Mouse (Mus musculus) ES-E14 (cell line): ENCODE data around the gene Ldhd. TPM values are rescaled to one million over a fixed set of nuclear protein-coding genes. Genes with fewer than 3 reads are reported as not detected.

Experiments
- DNase-seq: peaks from one replicate; pipeline ENCODE4 v3.0.0-alpha.2; 2013; ENCODE audit warnings: low read depth, low spot score
- H3K27ac ChIP-seq: 2 replicates; pipeline ENCODE4 v1.5.1; 2012; ENCODE audit warnings: low read depth, mild to moderate bottlenecking, low read length, moderate library complexity, mixed read lengths; ENCODE audit not compliant: poor library complexity, insufficient read depth, severe bottlenecking
- H3K36me3 ChIP-seq: 2 replicates; pipeline ENCODE4 v1.6.1; 2012; ENCODE audit warnings: mild to moderate bottlenecking, low read length, moderate library complexity, mixed read lengths; ENCODE audit not compliant: control insufficient read depth, poor library complexity, insufficient read depth, severe bottlenecking
- H3K4me1 ChIP-seq, 2 experiments: fragments of 150-350 bp in 1 of 2; sonication (generic) in 1 of 2; 2 replicates each; pipeline ENCODE4 v1.6.1; 2012; ENCODE audit warnings: low read length in 2 of 2, mild to moderate bottlenecking in 1 of 2, mixed read lengths in 1 of 2; ENCODE audit not compliant: control insufficient read depth in 2 of 2, insufficient read depth in 2 of 2, poor library complexity in 1 of 2
- H3K4me3 ChIP-seq, 2 experiments: fragments of 150-350 bp in 1 of 2; sonication (generic) in 1 of 2; 2 replicates each; pipeline ENCODE4 v1.5.1; 2012; ENCODE audit warnings: low read length in 2 of 2, low read depth in 1 of 2, mild to moderate bottlenecking in 1 of 2, mixed read lengths in 1 of 2; ENCODE audit not compliant: insufficient read depth in 1 of 2, poor library complexity in 1 of 2, severe bottlenecking in 1 of 2
- H3K9ac ChIP-seq: 2 replicates; pipeline ENCODE4 v1.6.1; 2012; ENCODE audit warnings: low read depth, mild to moderate bottlenecking, low read length, mixed read lengths; ENCODE audit not compliant: poor library complexity, insufficient read depth, severe bottlenecking
- H3K9me3 ChIP-seq: fragments of 150-350 bp; sonication (generic); 2 replicates; pipeline ENCODE4 v1.6.1; 2012; ENCODE audit warnings: low read depth, mild to moderate bottlenecking, low read length; ENCODE audit not compliant: control insufficient read depth, insufficient read depth
- CHD2 ChIP-seq: IDR thresholded peaks from 2 replicates; pipeline ENCODE4 v1.6.1; 2014; ENCODE audit warnings: mild to moderate bottlenecking, low read depth, low read length, inconsistent platforms
- HCFC1 ChIP-seq: IDR thresholded peaks from 2 replicates; pipeline ENCODE4 v1.6.1; 2012; ENCODE audit warnings: low read length, inconsistent platforms, borderline replicate concordance; ENCODE audit not compliant: insufficient read depth
- MAFK ChIP-seq: IDR thresholded peaks from 2 replicates; pipeline ENCODE4 v1.6.1; 2014; ENCODE audit warnings: mild to moderate bottlenecking, low read depth, low read length, inconsistent platforms; ENCODE audit not compliant: insufficient read depth
- ZC3H11A ChIP-seq: IDR thresholded peaks from 2 replicates; pipeline ENCODE4 v1.6.1; 2012; ENCODE audit warnings: low read depth, mild to moderate bottlenecking, inconsistent platforms, low read length, borderline replicate concordance
- ZNF384 ChIP-seq: IDR thresholded peaks from 2 replicates; pipeline ENCODE4 v1.6.1; 2012; ENCODE audit warnings: low read depth, low read length, inconsistent platforms
- in situ Hi-C, 2 experiments: fragments of 600-800 bp; cut with MboI; formaldehyde crosslinking; loops; one replicate each; pipeline ENCODE4 v1.15.1; 2025; ENCODE audit warnings: low sequenced_read_pairs in 2 of 2, inconsistent platforms in 1 of 2; ENCODE audit not compliant: unreplicated experiment in 2 of 2
- total RNA-seq: library from RNA; depleted of rRNA; stranded (reverse); fragments of 300-350 nt; gene quantifications from 2 replicates; pipeline ENCODE4 v1.2.3, GENCODE M21; 2012

The Ldhd gene
- total RNA-seq, 1 experiment = 0.49 TPM

- Histone ChIP-seq H3K9ac (no peak overlapping the region), H3K36me3 (no peaks in the 10 kb centered on the region; the same call in 1 of the 2 replicates), H3K27ac (no peak overlapping the region), H3K4me3 (no peak overlapping the region), H3K9me3 (no peaks in the 10 kb centered on the region), H3K4me1 (peaks cover 5 to 14% of the 10 kb centered on the region in 2 experiments)
- TF ChIP-seq MAFK = no peak
- DNase-seq = no peak
- in situ Hi-C loops = no loop called here
These were observed 32.9 kb downstream of the Ldhd start for GRCm38 (mm10) chr8:111597310-111597709.

- TF ChIP-seq CHD2 (no peak), MAFK (no peak), ZC3H11A (no peak), ZNF384 (no peak), HCFC1 (no peak)
- H3K4me1 ChIP-seq = peaks cover 5 to 19% of the 10 kb centered on the region in 2 experiments
- H3K9me3 ChIP-seq = no peaks in the 10 kb centered on the region
- H3K9ac ChIP-seq = no peak overlapping the region
- H3K4me3 ChIP-seq = no peak overlapping the region
- no peak for DNase-seq
- no peaks in the 10 kb centered on the region; the same call in 1 of the 2 replicates for H3K36me3 ChIP-seq
- in situ Hi-C loops = no loop called here
- no peak overlapping the region for H3K27ac ChIP-seq
These were observed 33.7 kb downstream of the Ldhd start for GRCm38 (mm10) chr8:111596485-111596821.

- Histone ChIP-seq H3K9me3 (no peaks in the 10 kb centered on the region), H3K4me1 (peaks cover 5 to 19% of the 10 kb centered on the region in 2 experiments), H3K27ac (no peak overlapping the region), H3K4me3 (peak overlapping the region; percentile 20 to 47), H3K36me3 (no peaks in the 10 kb centered on the region), H3K9ac (peak overlapping the region; percentile 5; the same call in 1 of the 2 replicates)
- DNase-seq = no peak
- no peak for TF ChIP-seq CHD2
- no peak for TF ChIP-seq MAFK
- TF ChIP-seq HCFC1 = no peak
- no peak for TF ChIP-seq ZC3H11A
- TF ChIP-seq ZNF384 = no peak
- in situ Hi-C loops = no loop called here
These were observed 34.3 kb downstream of the Ldhd start for GRCm38 (mm10) chr8:111595712-111596484.

- H3K36me3 ChIP-seq = no peaks in the 10 kb centered on the region
- H3K9me3 ChIP-seq = no peaks in the 10 kb centered on the region
- DNase-seq = no peak
- H3K27ac ChIP-seq = no peak overlapping the region
- in situ Hi-C loops = no loop called here
- H3K4me1 ChIP-seq = peaks cover 5 to 19% of the 10 kb centered on the region in 2 experiments
- TF ChIP-seq ZC3H11A (no peak), MAFK (no peak), HCFC1 (no peak), ZNF384 (no peak)
- H3K4me3 ChIP-seq = no peak overlapping the region
- H3K9ac ChIP-seq = no peak overlapping the region
These were observed 35.2 kb downstream of the Ldhd start for GRCm38 (mm10) chr8:111594951-111595350.
